Mouse (Mus musculus) cortical plate, adult 2 months (tissue): ENCODE measurements around the gene Tbxas1. TPM values are rescaled to one million over a fixed set of nuclear protein-coding genes. Genes with fewer than 3 reads are reported as not detected.

Experiments used
- H3K27ac ChIP-seq: fragments of 200-500 bp; 2 replicates; pipeline ENCODE4 v1.5.1; 2012; ENCODE audit warnings: low read length, control low read depth, inconsistent platforms; ENCODE audit not compliant: insufficient read depth
- H3K4me1 ChIP-seq: fragments of 200-500 bp; 2 replicates; pipeline ENCODE4 v1.6.1; 2011; ENCODE audit warnings: low read length; ENCODE audit not compliant: control insufficient read depth, insufficient read depth
- H3K4me3 ChIP-seq: fragments of 200-500 bp; 2 replicates; pipeline ENCODE4 v1.5.1; 2011; ENCODE audit warnings: mild to moderate bottlenecking, low read length, control low read depth; ENCODE audit not compliant: insufficient read depth
- CTCF ChIP-seq: fragments of 200-500 bp; IDR thresholded peaks from 2 replicates; pipeline ENCODE4 v1.5.1; 2011; ENCODE audit warnings: mild to moderate bottlenecking, control low read depth, low read length; ENCODE audit not compliant: insufficient read depth; ENCODE audit errors: extremely low read depth
- POLR2A ChIP-seq: fragments of 200-500 bp; IDR thresholded peaks from 2 replicates; pipeline ENCODE4 v1.6.1; 2011; ENCODE audit warnings: mild to moderate bottlenecking, low read length, control low read depth; ENCODE audit not compliant: insufficient read depth; ENCODE audit errors: extremely low read depth
- polyA plus RNA-seq: library from polyadenylated mRNA; depleted of rRNA; stranded (reverse); fragments of >200 nt; gene quantifications from 2 replicates; pipeline ENCODE4 v1.2.3, GENCODE M21; 2012

Tbxas1 gene
- polyA plus RNA-seq, 1 experiment: 2.7 TPM

- H3K4me1 ChIP-seq: no peaks in the 10 kb centered on the region
- no peak for TF ChIP-seq POLR2A
- no peak for TF ChIP-seq CTCF
Observed at GRCm38 (mm10) chr6:38995774-38996173, 120.6 kb downstream of the Tbxas1 start.

GRCm38 (mm10) chr6:38997838-38998237, 122.6 kb downstream of the Tbxas1 start:
- TF ChIP-seq CTCF: no peak
- H3K4me1 ChIP-seq: no peaks in the 10 kb centered on the region
- no peak overlapping the region for H3K27ac ChIP-seq
- no peak overlapping the region for H3K4me3 ChIP-seq

More at GRCm38 (mm10) chr6:38995774-38996173, 120.6 kb downstream of the Tbxas1 start:
- Histone ChIP-seq H3K27ac (no peak overlapping the region), H3K4me3 (no peak overlapping the region)

- H3K4me3 ChIP-seq: no peak overlapping the region
- H3K27ac ChIP-seq: no peak overlapping the region
- TF ChIP-seq CTCF (no peak), POLR2A (no peak)
- H3K4me1 ChIP-seq: no peaks in the 10 kb centered on the region; the same call in 1 of the 2 replicates
Observed at GRCm38 (mm10) chr6:39003126-39003525, 127.9 kb downstream of the Tbxas1 start.

GRCm38 (mm10) chr6:39004003-39004473, 128.8 kb downstream of the Tbxas1 start:
- Histone ChIP-seq H3K4me1 (no peaks in the 10 kb centered on the region; the same call in 1 of the 2 replicates), H3K27ac (no peak overlapping the region), H3K4me3 (no peak overlapping the region)
- TF ChIP-seq CTCF (no peak), POLR2A (no peak)

- H3K4me1 ChIP-seq: no peaks in the 10 kb centered on the region; the same call in 1 of the 2 replicates
- H3K4me3 ChIP-seq: no peak overlapping the region
- H3K27ac ChIP-seq: no peak overlapping the region
- TF ChIP-seq POLR2A (no peak), CTCF (no peak)
Observed at GRCm38 (mm10) chr6:39005267-39005944, 130.2 kb downstream of the Tbxas1 start.

- H3K27ac ChIP-seq: no peak overlapping the region
- no peak for TF ChIP-seq POLR2A
- no peak for TF ChIP-seq CTCF
- no peak overlapping the region for H3K4me3 ChIP-seq
- H3K4me1 ChIP-seq: no peaks in the 10 kb centered on the region; the same call in 1 of the 2 replicates
Observed at GRCm38 (mm10) chr6:39005945-39006572, 130.9 kb downstream of the Tbxas1 start.

GRCm38 (mm10) chr6:39007223-39007622, 132.0 kb downstream of the Tbxas1 start:
- TF ChIP-seq POLR2A (no peak), CTCF (no peak)
- H3K27ac ChIP-seq: no peak overlapping the region
- H3K4me3 ChIP-seq: no peak overlapping the region

GRCm38 (mm10) chr6:39008116-39008515, 132.9 kb downstream of the Tbxas1 start:
- H3K4me1 ChIP-seq: no peaks in the 10 kb centered on the region; the same call in 1 of the 2 replicates
- H3K4me3 ChIP-seq: no peak overlapping the region
- TF ChIP-seq CTCF (no peak), POLR2A (no peak)
- H3K27ac ChIP-seq: no peak overlapping the region

More at GRCm38 (mm10) chr6:39007223-39007622, 132.0 kb downstream of the Tbxas1 start:
- no peaks in the 10 kb centered on the region; the same call in 1 of the 2 replicates for H3K4me1 ChIP-seq

- H3K27ac ChIP-seq: no peak overlapping the region
- TF ChIP-seq CTCF (no peak), POLR2A (no peak)
- H3K4me1 ChIP-seq: no peaks in the 10 kb centered on the region
- no peak overlapping the region for H3K4me3 ChIP-seq
Observed at GRCm38 (mm10) chr6:39013034-39013832, 138.0 kb downstream of the Tbxas1 start.
